Mouse (Mus musculus) activated CD4-positive, CD25-positive, alpha-beta regulatory T cell, adult 4 months (primary cell): ENCODE measurements around the gene Fibcd1. TPM values are rescaled to one million over a fixed set of nuclear protein-coding genes. Genes with fewer than 3 reads are reported as not detected.

ENCODE experiments used
- ATAC-seq: one replicate; pipeline ENCODE4 v1.8.0; 2017
- polyA plus RNA-seq, 2 experiments: library from polyadenylated mRNA; unstranded; fragments of 100-300 nt; shearing (Covaris generic); gene quantifications; one replicate each; pipeline ENCODE4 v1.2.1; 2017

The Fibcd1 gene
- polyA plus RNA-seq, 2 experiments from 2014 or later, result not detected

DNA sequence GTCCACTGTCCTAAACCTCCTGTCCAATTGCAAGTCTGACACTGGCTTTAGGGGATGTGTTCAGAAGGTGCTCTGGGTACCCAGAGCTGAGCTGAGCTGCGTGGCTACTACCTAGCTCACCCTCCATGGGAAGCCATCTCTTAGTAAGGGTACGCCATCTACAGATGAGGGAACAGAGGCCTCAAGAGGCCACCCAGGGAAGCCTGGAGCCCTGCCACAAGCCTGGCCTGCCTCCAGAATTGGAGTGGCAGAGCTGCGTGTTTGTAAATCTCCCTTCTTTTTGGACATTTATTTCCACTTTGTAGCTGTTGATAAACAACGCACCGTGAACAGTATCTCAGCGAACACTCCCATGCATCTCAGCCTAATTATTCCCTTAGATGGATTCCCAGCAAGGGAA is 11.4 kb upstream of the Fibcd1 start:
- ATAC-seq, result no peak

DNA sequence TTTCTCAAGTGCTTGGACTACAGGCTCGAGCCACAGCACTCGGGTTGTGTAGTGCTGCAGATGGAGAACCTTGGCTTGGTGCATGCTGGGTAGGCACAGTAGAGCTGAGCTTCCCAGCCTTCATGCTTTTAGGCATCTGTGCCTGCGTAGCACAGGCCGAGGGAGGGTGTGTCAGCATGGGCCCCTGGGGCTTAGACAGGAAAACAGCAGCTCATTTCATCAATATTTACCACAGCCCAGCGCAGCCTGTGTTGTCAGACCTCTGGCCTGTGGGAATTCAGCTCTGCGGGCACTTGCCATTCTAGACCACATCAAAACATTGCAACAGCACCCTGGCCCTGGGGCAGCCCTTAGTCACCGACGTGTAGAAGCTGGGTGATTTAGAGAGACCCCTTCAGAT is 10.2 kb upstream of the Fibcd1 start:
- no peak for ATAC-seq

DNA sequence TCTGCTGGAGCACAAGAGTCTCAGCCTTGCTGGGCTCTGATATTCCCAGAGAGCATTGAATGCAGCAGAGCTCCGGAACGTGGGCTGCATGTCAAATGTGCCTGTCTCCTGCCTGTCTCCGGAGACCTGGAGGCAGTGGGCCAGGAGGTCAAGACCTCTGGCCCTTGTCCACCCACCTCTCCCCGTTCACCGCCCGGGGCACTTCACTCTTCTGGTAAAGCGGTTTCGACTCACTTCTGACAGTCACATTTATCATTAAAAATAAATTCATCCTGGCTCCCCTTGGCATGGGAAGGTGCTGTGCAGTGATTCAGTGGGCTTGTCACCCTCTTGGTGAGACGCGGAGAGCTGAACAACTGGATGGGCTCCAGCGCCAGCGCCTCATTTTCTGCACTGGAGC is 4.3 kb upstream of the Fibcd1 start:
- ATAC-seq, result no peak

DNA sequence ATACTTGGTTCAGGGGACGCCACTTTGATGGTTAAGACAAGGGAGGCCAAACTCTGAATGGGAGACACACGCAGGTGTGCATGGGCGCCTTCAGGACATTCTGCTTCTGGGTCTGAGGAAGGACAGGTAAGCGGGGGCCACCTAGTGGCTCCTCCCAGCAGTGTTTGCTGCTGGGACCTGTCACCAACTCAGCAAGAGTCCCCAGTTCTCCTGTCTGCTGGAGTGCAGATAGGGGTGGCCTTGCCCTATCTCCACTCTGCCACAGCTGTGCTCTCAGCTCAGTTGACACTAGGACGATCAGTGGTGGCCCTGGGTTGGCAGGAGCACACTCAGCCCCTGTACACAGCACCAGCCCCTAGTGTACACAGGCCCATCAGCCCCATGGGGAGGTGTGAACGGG is 2.1 kb upstream of the Fibcd1 start:
- peak; percentile 61 for ATAC-seq

DNA sequence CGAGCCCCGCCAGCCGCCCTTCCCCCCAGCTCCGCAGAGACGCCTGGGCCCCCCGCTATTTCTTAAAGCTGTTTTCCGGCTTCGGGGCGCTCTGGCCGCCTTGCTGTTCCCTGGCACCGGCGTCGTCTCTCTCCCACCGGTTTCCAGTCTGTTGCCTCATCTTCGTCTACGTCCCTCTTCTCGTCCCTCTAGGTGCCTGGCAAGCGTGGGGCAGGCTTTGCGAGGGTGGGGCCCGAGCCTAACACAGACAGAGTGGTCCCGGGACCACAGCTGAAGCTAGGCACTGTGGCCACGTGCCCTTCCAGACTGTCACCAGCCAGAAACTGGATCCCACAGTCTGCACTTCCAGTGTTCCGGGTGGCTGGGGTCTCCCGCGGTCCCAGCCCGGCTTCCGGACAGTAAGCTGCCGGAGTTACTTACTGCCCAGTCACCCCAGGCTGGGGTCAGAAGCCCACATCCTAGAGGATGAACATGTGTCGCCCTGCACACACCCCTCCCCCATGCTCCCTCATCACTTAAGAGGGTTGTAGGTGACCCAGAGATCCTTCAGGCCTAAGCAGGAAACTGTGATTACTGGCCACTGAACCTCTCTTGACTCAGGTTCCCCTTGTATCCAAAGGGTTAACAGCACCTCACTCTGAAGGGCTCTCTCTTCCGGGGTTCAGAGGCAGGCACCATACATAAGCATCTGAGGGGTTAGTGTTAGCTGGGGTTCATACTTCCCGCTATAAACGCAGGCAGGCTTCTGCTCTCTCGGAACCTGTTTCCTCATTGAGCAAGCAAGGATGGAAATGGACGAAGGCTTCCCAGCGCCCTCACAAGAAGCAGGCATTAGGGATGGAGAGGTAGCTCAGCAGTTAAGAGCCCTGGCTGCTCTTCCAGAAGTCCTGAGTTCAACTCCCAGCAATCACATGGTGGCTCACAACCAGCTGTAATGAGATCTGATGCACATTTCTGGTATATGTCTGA is 1.2 kb upstream of the Fibcd1 start:
- ATAC-seq, result no peak

DNA sequence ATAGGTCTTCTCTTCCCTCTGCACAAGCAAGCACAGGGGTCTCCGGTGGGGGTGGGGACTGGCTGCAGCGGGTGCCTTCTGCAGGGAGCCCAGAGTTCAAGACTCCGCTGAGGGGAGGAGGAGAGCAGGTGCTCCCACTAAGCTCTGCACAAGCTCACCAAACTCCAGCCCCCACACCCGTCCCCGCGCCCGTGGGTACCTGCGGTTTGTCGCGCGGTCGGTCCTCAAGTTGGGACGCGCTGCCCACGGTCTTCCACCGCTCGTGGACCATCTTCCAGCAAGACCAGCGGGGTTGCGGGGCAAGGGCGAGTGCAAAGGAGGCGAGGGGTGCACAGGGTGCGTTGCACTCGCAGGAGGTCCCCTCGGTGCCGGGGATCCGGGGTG is 301 bp downstream of the Fibcd1 start:
- no peak for ATAC-seq

DNA sequence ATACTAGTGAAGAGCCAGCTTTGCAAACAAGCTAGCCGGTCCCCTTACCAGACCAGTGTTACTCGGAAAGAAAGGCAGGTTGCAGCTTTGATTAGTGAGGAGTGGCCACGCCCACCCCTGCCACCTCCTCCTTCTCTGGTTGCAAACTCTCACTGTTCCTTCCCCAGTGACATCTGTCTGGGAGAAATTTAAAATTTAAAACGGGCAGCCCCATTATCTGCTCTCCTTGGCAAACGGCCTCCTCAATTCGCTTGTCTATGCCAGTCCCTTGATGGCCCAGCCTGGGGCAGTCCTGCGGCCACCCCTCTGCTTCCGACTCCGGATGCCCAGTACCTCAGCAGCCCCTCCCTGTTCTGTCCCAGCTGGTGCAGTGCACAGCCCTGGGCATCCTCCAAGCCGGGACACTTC is 1.1 kb downstream of the Fibcd1 start:
- no peak for ATAC-seq

DNA sequence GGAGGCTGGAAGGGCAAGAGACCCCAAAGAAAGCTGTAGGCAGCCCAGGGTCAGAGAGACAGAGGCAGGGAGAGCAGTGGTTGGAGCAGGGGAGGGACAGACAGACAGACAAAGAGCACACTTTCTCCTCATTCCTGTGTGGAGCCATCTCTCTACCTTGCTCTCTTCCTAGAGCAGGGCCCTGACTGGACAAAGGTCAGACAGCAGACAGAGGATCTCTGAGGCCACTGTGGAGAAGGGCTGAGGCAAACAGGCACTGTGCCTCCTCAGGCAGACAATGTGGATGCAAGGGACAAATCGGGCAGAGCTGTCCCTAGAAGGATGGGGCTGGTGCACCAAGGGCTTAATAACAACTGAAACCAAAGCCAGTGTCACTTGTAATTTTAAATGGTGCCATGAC is 6.9 kb downstream of the Fibcd1 start:
- ATAC-seq, result no peak

DNA sequence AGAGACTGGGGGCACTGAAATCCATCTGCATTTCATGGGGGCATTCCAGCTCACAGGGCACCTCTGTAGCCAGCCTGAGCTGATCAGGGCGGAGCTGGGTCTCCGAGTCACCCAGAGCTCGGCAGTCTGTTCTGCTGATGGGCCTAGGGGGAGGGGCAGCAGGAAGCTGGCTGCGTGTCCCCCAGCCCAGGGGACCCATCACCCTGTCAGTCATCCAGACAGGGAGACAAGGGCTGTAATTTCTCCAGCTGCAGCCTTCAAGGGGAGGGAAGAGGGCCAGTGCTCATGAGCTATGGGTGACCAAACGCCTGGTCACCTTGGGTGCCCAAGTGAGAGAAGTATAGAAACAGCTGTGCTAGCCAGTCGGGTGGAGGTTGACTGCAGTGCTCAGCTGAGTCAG is 8.8 kb downstream of the Fibcd1 start:
- ATAC-seq, result no peak

DNA sequence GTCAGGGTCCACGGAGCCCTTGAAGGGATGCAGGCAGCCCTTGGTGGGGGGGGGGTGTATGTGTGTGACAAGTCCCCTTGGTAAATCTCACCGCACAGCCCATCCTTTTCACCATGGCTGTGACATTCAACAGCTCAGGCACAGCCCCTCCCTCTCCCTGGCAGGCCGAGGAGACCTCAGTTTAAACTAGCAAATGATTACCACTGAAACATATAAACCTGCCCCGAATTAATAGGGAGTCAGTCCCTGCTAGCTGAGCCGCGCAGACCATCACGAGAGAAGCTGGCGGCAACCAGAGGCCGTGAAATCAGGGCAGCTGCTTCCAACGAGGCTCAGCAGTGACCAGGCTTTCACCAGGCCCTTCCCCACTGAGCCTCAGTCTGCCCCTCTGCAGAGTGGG is 9.7 kb downstream of the Fibcd1 start:
- no peak for ATAC-seq

DNA sequence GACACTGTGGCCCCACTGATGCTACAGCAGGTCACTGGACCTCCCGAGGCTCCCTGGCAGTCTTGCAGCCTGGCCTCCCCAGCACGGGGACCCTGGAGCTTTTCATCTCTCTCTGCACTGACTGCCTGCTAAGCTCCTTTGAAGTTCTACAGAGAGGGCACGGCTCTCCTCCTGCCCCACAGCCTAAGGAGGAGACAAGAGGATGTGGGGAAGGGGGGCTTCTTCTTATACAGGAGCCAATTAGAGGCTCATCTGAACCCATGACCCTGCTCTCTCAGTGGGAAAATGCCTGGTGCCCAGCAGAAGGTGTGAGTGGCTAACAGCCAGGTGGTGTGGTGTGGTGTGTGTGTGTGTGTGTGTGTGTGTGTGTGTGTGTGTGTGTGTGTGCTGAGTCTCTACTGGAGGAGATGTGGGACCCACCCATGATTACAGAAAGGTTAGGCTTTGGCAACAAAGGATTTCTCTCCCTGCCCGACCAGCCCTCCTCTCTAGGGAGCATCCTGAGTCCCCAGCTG is 17.4 kb downstream of the Fibcd1 start:
- ATAC-seq, result no peak

DNA sequence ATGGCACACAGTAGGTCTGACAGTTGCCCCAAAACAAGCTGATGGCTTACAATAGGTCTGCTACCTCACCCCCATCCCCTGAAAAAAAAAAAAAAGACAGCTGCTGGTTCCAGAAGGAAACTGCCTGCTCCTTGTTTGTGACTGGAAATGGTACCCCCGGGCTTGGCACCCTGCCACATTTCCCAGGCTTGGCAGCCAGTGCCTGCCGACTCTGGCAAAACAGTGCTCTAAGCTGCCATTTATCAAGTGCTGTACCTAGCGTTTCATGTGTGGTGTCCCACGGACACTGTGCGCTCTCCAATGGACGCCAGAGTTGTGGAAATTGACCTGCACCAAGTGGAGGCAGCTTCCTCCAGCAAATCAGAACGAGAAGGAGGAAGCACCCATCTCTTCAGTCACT is 17.9 kb downstream of the Fibcd1 start:
- ATAC-seq, result no peak

DNA sequence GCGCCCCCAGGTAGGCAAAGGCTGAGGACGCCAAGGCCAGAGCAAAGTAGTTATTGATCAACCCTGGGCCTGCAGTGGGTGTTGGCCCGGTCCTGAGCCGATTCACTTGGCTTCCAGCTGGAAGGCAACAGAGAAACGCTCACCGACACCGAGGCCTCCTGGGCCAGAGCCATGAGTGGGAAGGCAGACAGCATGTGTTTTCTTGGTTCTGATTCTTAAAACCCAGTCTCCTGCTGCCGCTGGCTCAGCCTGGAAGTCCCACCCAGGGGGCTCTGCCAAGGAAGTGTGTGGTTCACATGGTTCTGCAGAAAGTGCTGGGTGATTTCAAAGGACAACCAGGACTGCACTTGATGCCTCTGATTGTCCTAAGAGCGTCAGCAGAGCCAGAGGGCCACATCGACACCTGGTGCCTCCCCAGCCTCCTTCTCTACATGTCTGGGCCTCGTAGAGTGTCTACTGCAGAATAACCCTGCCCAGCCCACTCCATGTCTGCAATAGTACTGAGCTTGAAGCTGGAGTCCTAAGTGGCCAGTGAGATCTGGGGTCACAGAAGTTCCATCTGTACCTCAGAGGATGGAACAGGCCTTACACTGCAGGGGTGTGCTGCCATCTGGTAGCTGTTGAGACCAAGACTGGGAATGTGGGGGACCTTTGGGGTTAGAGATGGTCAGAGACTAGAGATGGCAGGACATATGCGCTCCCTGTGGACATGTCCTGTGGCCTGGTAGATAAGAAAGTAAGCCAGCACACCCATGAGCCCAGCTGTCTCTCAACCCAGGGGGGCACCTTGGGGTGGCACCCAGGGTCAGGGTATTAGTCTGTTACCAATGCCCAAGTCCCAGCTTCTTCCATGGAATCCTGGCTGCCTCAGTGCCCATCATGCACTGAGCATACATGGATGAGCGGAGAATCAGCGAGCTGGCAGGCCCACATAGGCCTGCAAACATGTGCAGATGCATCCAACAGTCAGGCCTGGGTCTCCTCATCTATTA is 19.4 kb downstream of the Fibcd1 start:
- no peak for ATAC-seq

DNA sequence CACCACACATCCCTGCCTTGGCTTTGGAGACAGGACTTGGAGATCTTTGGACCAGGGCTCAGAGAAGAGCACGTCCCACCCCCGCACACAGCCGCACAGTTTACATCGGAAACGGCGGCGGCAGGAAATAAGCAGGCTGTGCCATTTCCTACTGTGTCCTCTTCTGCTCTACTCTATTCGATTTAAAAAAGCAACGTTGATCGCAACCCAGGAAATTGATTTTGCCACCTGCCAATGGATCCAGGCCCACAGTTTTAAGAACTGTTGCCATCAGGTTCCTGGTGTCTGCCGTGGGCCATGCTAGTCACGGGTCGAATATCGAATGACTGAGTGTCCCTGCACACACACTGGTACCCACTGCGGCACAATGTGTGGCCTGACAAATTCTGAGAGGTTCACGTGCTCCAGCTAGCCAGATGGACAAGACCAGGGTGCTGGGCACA is 20.3 kb downstream of the Fibcd1 start:
- ATAC-seq, result peak; percentile 72

DNA sequence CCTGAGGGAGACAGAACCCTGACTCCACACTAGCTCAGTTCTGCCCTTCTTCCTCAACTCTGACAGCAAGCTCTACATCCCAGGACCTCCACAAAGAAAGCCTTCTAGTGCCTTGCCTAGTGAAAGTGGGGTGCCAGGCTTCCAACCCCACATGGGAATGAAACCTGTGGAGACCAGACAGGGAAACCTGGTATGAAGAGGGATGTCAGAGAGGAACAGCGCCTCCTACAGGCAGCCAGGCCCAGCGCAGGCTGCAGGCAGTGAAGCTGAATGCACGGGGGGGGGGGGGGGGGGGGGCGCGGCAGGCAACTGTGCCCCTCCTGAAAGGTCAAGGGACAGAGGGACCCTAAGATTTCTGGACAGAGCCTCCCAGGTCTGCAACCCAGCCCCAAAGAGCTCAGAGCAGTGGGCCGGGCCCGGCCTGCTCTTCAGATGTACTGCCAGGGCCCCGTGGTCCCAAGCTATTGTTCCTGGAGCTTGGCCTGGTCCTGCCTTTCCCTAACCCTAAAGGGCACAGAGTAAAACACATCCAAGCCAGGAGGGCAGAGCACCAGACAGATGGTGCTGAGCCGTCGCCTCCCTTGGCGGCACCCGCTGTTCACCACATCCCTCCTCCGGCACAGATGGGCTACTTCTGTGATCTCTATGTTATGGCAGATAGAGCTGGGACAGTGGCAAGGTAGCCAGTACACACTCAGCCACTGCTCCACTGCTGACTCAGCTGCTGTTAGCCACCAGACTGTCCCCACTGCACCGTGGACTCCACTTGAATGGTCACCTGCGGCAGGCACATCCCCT is 21.7 kb downstream of the Fibcd1 start:
- no peak for ATAC-seq

DNA sequence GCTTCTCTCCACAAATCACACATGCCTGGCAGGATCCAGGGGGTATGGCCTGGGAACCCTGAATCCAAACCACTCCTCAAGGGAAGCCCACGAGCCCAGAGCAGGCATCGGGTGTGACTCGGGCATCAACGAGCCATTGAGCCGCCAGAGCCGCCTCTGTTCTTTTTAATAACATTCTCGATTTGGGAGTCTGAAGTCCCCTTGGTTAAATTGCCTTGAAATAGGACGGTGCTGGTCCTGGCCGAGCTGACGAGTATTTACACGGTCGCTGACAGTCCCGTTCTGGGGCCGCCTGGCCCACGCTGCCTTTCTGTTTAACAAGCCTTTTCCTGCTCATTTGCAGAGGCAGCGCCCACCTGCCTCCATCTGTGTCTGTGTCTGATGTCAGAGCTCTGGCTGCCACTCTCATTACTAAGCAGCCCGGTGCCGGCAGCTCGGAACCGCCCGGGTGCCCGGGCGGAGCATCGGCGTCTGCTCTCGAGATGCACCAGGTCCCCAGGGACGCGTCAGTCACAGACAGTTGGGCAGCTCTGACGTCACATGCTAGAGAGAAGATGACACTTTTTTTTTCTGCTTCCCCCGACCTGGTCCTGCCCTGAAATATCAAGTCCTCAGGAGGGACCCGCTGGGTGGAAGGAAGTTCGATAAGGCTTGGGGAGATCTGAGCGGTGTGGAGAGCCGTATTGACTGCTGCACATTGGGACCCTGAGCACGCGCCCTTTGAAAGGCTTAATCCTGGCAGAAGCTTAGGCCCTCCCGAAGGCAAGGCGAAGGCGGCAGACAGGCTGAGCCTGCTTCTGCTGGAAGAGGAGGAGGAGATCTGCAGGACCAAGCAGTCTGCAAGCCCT is 23.1 kb downstream of the Fibcd1 start:
- peak; percentile 65 for ATAC-seq

DNA sequence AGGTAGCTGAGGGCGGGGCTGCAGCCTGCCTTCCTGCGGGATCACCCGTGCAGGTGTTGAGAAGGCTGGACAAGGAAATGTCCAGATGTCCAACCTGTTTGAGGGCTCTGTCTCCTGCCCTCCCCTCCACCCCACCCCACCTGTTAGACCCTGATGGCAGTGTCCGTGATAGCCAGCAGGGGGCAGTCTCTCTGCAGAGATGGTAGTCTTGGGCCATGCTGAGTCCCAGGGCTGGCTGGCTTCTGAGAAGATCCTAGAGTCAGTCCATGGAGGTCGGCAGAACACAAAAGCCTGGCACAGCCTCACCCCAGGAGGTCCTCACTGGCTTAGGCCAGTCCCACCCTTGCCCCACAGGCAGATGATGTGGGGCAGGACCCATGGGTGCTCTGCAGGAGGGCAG is 30.4 kb downstream of the Fibcd1 start:
- peak; percentile 49 for ATAC-seq

DNA sequence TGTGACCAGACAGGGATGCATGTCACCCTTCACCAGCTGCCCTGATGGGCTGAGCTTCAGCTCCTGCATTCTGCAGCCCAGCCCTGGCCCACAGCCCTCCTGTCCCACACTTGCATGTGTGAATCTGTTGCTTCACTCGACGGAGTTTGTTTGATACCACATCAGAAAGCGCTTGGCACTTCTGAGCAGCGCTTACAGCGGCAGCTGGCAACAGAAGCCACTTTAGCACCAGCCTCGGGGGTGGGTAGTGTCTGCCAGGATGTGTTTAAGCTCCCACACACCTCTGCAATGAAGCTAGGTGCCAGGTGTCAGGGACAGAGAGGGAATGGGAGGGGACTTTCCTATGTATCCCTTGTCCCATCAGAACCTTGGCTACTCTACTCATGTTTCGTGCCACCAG is 31.1 kb downstream of the Fibcd1 start:
- no peak for ATAC-seq

DNA sequence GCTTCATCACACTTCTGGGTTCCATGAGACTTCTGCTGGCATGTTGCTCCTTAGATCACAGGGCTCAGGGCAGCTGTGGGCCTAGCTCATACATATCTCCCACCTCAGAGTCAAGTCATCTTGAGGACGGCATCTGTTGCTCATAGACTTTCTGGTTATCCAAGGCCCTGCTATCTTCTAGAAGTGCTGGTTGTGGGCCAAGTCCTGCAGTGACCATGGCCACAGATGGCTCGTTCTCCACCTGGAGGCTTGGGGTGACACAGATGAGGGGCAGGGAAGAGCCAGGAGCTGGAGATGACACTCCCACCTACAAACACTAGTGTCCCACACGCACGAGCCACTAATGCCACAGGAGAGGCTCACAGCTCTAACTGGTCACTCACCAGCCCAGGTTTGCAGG is 32.2 kb downstream of the Fibcd1 start:
- ATAC-seq, result no peak

DNA sequence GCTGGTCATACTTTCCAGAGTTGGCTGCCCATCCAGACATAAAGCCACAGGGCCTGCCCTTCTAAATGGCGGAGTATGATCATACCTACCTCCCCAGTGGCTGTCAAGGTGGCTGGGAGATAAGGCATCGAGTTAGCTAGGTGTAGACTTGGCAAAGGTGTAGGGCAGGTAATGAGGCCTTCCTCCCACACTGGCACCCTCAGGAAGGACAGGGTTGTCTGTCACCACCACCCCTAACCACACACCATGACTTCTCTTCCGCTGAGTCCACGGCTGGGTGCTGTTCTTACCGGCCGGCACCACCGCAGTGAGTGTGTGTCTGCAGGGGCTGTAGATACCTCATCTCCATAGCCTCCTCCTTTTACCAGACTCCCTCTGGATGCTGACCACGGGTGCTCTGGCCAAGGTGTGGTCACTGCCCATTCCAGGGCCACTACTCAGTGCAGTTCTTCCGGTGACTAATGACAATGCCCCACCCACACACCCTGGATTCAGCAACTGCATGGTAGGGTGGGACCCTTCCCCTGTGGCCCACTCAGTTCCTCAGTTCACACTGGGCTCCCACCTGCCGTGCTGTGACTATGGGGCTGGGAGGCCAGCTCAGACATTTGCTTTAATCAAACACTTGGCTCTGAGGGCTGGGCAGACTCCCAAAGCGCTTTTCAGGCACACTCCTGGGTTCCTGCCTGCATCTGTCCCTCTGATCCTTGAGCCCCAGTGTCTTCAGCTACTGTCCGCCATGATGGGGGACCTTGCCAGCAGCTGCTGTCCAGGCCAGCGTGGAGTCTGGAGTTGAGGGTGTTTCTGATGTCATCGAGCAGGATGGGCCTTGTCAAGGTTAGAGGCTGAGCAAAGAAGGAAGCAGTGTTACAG is 34.5 kb downstream of the Fibcd1 start:
- peak; percentile 31 for ATAC-seq
